Mouse (Mus musculus) stomach, embryonic 16.5 days (tissue): Measurements from ENCODE around the gene Irf2bpl. TPM values are rescaled to one million over a fixed set of nuclear protein-coding genes. Genes with fewer than 3 reads are reported as not detected.

ENCODE experiments used
- ATAC-seq: fragments of 200-750 bp; cut with Nextera tagmentation; 2 replicates; pipeline ENCODE4 v1.8.0; 2017; ENCODE audit warnings: moderate number of reproducible peaks, moderate TSS enrichment; ENCODE audit not compliant: insufficient read depth, low FRiP score
- H3K27ac ChIP-seq: fragments of 300-500 bp; sonication (generic); 2 replicates; pipeline ENCODE4 v1.5.1; 2014; ENCODE audit warnings: low read length
- H3K27me3 ChIP-seq: fragments of 300-500 bp; sonication (generic); 2 replicates; pipeline ENCODE4 v1.6.1; 2014; ENCODE audit warnings: low read length, control low read depth, mixed read lengths; ENCODE audit not compliant: control insufficient read depth, insufficient read depth
- H3K36me3 ChIP-seq: fragments of 300-500 bp; sonication (generic); 2 replicates; pipeline ENCODE4 v1.6.1; 2014; ENCODE audit warnings: low read length; ENCODE audit not compliant: control insufficient read depth, insufficient read depth
- H3K4me1 ChIP-seq: fragments of 300-500 bp; sonication (generic); 2 replicates; pipeline ENCODE4 v1.6.1; 2014; ENCODE audit warnings: low read length, control low read depth, mixed read lengths; ENCODE audit not compliant: control insufficient read depth, insufficient read depth
- H3K4me2 ChIP-seq: fragments of 300-500 bp; sonication (generic); 2 replicates; pipeline ENCODE4 v1.6.1; 2014; ENCODE audit warnings: low read depth, low read length, mixed read lengths
- H3K4me3 ChIP-seq: fragments of 300-500 bp; sonication (generic); replicated peaks from 2 replicates; pipeline ENCODE4 v1.5.1; 2014; ENCODE audit warnings: mild to moderate bottlenecking, low read length
- H3K9ac ChIP-seq: fragments of 300-500 bp; sonication (generic); 2 replicates; pipeline ENCODE4 v1.6.1; 2014; ENCODE audit warnings: low read length
- H3K9me3 ChIP-seq: fragments of 300-500 bp; sonication (generic); replicated peaks from 2 replicates; pipeline ENCODE4 v1.6.1; 2016; ENCODE audit warnings: low read length, control low read depth; ENCODE audit not compliant: control insufficient read depth
- WGBS: fragments of 180-500 bp; shearing (Covaris S2); extraction: QIAGEN DNeasy Blood & Tissue Kit; methylation state at CpG from one replicate; pipeline ENCODE4 v1.1.7; 2014; 5-methylcytosine and 5-hydroxymethylcytosine counted together
- polyA plus RNA-seq: library from polyadenylated mRNA; unstranded; fragments of >200 nt; fragmentation: Nextera tagmentation; extraction: Ambion mirVana; gene quantifications from 2 replicates; pipeline ENCODE4 v1.2.1, GENCODE M21; 2015

Irf2bpl gene
- polyA plus RNA-seq, 1 experiment from 2014 or later, result 11.7 TPM

DNA sequence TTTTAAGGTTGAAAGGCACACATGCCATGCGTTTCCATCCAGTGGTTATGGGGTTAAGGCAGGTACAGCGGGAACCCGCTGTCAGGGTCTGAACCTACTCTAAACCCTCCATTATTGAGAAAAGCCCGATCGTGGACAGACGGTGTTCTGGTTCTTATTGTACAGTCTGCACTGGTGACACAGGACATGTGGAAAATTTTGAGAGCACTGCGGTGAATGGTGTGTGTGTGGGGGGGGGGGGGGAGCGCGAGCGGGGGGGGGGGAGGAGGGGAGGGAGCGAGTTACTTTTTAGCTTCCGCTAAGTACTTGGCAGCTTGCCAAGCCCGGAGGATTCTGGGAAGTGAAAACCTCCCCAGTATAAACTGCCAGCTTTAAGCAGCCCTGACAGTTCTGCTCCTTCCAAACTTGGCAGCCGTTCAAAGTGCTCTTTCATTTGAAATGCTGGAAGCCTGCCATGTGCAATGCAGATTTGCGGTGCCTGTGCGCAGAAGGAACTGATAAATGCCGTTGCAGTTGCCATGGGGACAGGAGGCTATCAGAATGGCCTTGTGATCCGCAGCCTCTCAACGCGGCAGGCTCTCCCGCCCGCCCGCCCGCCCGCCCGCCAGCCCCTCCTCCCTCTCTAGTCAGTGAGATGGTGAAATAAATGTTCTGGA lies 9.7 kb upstream of the Irf2bpl start:
- peak; percentile 89 for ATAC-seq
- H3K4me2 ChIP-seq, result peak overlapping the region; percentile 92
- H3K4me1 ChIP-seq, result peaks cover 80% of the 10 kb centered on the region
- H3K36me3 ChIP-seq, result no peaks in the 10 kb centered on the region
- WGBS, result under 1% methylated on average over 22 of the region's 26 CpGs
- H3K9ac ChIP-seq, result peak overlapping the region; percentile 77
- H3K9me3 ChIP-seq, result no peaks in the 10 kb centered on the region
- H3K27me3 ChIP-seq, result no peaks in the 10 kb centered on the region
- peak overlapping the region; percentile 45 for H3K4me3 ChIP-seq
- H3K27ac ChIP-seq, result peak overlapping the region; percentile 100

DNA sequence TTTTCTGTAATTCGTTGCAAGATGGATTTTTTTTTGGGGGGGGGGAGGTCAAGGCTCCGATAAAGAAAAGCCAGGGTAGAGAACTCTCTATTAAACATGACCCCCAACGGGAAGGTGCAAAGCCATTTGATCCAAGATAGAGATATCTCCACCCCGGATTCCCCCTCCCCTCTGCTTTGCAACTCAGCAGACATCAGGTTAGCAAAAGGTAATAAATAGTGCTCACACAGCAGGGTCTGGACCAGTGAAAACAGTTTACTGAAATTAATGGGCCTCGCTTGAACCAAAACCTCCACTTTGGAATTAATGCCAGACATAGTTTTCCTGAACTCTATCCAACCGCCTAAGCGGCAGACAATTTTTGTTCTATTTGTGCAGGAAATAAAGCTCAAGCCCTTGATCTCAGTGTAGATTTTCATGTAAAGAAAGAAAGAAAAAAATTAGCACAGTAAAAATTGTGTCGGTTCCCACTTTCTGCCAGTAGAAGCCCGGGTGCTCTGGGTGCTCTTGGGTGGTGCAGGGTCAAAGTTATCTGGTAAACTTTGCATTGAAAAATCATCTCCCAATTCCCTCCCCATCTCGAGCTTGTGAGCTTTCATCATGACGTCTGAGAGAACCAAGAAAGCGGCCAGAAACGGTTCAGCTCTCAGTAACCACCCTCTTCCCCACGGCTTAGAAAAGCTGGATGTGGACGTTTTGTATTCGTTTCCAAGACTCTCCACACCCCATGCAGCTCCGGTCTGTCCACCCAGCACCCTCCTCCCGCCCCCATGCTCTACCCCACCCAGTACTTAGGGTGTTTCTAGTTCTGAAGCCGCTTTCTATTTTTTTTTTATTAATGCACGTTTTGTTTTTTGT lies 9.0 kb upstream of the Irf2bpl start:
- Histone ChIP-seq H3K36me3 (no peaks in the 10 kb centered on the region), H3K4me3 (peak overlapping the region; percentile 42), H3K27ac (peak overlapping the region; percentile 100), H3K4me2 (peak overlapping the region; percentile 92), H3K9me3 (no peaks in the 10 kb centered on the region), H3K9ac (peak overlapping the region; percentile 77), H3K4me1 (peaks cover 83% of the 10 kb centered on the region), H3K27me3 (no peaks in the 10 kb centered on the region)
- 1% methylated on average over 20 of the region's 20 CpGs for WGBS
- ATAC-seq, result peak; percentile 42; the same call in 1 of the 2 replicates

DNA sequence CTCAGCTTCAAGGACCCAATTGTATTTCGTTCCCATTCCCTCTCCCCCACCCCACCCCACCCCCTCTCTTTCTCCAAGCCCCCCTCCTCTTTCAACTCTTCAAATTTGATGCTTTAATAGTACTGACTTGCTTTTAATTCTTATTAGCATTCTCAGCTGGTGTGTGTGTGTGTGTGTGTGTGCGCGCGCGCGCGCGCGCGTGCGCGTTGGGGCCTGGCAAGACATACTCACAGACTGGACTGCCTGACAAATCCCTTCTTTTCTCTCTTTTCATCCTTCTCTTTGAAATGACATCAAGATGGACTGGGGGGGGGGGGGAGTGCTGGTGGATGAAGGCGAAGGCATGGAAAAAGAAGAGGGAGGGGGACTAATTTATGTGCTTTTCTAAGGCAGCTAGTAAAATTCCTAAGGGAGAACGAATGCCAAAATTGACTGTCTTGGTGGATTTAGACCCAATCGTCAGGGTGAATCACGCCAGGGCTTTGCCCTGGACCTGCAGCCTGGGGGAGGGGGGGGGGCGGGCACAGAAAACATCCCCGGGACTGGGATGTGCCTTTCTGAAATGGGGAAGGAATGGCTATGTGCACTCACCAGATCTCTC lies 8.2 kb upstream of the Irf2bpl start:
- H3K4me3 ChIP-seq, result peak overlapping the region; percentile 49
- peak overlapping the region; percentile 100 for H3K27ac ChIP-seq
- no peaks in the 10 kb centered on the region for H3K36me3 ChIP-seq
- H3K4me1 ChIP-seq, result peaks cover 83% of the 10 kb centered on the region
- H3K4me2 ChIP-seq, result peak overlapping the region; percentile 92
- H3K9ac ChIP-seq, result peak overlapping the region; percentile 77
- no peaks in the 10 kb centered on the region for H3K9me3 ChIP-seq
- H3K27me3 ChIP-seq, result no peaks in the 10 kb centered on the region
- ATAC-seq, result no peak
- WGBS, result 4% methylated on average over 18 of the region's 18 CpGs

DNA sequence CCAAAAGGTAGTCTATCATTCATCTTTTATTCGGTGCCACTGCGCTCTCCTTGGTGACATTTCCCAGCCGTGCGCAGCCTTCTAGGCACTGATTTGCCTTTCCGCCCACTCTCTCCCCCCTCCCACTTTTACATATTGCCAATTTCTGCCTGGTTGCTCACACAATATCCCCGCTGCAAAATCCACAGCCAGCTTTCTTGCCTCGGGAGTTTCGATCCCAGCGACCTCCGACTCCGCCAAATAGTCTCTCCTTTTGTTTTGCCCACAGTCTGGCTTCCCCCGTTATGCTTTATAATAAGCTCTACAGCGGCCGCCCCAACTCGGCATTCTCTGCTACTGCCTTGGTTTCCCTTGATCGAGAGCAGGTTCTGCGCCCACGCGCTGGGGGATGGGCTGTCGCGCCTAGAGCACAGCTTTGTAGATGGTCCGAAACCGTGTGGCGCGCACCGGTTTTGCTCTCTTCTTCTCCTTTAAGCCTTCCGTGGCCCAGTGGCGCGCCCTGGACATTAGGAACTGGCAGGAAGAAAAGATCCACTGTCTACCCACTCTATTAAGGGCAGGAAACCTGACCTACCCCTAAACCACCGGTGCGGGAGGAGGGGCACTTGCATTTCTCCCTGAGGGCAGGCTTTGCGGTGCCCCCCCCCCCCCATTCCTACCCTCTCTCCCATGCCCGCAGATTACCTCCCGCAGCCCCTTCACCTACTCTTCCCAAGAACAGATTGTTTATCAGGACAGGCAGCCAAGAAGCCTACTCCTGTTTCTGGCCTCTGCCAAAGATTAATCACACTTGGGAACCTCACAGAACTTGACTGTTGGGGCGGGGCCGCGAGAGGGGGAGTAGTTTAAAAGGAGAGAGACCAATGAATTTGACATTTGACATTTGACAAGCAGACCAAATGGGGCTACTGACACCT lies 7.4 kb upstream of the Irf2bpl start:
- Histone ChIP-seq H3K9ac (peak overlapping the region; percentile 77), H3K9me3 (no peaks in the 10 kb centered on the region), H3K4me3 (peak overlapping the region; percentile 49), H3K4me1 (peaks cover 81% of the 10 kb centered on the region), H3K4me2 (peak overlapping the region; percentile 92), H3K36me3 (no peaks in the 10 kb centered on the region), H3K27ac (peak overlapping the region; percentile 100), H3K27me3 (no peaks in the 10 kb centered on the region)
- no peak for ATAC-seq
- WGBS, result 5% methylated on average over 37 of the region's 37 CpGs

DNA sequence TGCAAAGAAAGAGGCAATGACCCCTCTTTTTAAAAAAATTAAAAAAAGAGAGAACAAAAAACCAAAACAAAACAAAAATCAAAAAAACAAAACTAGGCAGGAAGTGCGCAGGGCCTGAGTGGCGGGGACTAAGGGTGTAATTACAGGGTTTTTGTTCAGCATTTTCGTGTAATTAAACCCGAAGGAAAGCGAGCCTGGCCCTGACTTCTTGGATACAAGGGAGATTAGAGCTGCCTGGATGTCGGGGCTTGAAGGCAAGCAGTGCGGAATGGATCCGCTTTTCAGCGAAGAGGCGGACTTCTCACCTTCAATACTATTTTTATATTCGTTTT lies 6.8 kb upstream of the Irf2bpl start:
- no peak for ATAC-seq
- Histone ChIP-seq H3K4me1 (peaks cover 79% of the 10 kb centered on the region), H3K9ac (peak overlapping the region; percentile 77), H3K36me3 (no peaks in the 10 kb centered on the region), H3K27me3 (no peaks in the 10 kb centered on the region), H3K4me3 (peak overlapping the region; percentile 49), H3K9me3 (no peaks in the 10 kb centered on the region), H3K27ac (peak overlapping the region; percentile 100), H3K4me2 (peak overlapping the region; percentile 92)
- WGBS, result 17% methylated on average over 11 of the region's 11 CpGs

DNA sequence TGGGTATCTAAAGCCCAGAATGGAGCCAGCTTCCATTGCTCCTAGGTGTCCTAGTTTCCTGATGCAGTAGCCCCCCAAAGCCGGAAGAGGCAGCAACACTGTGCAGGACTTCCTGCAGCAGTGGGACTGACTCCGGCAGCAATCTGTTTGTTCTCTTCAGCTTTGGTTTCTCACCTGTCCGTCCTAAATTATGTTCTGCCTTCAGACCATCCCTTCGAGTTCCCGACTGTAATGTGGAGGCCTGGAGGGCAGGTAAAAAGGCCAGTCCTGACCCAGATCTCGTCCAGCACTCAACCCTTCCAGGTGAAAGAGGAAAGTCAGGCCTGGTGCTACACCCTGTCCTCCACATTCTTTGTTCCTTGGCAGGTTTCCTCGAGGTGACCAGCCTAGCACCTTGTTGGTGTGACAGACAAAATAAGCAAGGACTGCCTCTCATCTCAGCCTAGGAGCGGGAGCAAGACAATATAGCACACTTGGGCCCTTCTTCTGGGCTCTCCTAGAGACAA lies 6.3 kb upstream of the Irf2bpl start:
- peak overlapping the region; percentile 59 for H3K9ac ChIP-seq
- no peak for ATAC-seq
- H3K36me3 ChIP-seq, result no peaks in the 10 kb centered on the region
- H3K27ac ChIP-seq, result peak overlapping the region; percentile 100
- H3K27me3 ChIP-seq, result no peaks in the 10 kb centered on the region
- WGBS, result 31% methylated on average over 8 of the region's 8 CpGs
- peak overlapping the region; percentile 17; the same call in 1 of the 2 replicates for H3K4me2 ChIP-seq
- no peak overlapping the region for H3K4me3 ChIP-seq
- no peaks in the 10 kb centered on the region for H3K9me3 ChIP-seq
- H3K4me1 ChIP-seq, result peaks cover 77% of the 10 kb centered on the region

DNA sequence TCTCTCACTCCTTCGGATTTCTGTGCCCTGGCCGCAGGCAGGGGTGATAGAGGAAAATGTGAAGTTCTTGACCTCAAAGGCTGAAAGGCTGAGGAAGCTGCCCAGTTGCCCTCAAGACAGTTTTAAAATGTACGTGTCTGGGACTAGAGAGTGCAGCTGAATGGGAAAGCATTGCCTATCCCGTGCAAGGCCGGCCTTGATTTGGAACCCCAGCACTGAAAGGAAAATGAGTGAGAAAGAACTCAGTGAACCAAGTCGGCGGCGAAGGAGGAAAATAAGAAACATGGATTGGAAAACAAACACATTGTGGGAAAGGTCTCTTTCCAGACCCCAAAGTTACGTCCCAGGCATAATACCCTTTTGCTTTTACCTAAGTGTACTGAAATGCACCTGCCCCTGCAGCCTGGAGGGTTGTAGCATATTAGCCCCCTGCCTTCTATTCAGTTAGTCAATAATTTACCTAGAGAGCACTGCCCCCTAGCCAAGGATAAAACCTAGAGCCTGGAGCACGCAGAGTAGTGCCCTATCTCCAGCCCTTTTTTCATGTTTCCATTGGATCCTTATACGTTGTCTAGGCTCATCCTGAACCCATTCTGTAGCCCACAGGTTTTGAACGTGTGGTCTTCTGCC lies 5.6 kb upstream of the Irf2bpl start:
- Histone ChIP-seq H3K4me1 (peaks cover 78% of the 10 kb centered on the region), H3K27me3 (no peaks in the 10 kb centered on the region), H3K9ac (peak overlapping the region; percentile 59), H3K4me2 (0 out of 2 replicates have a peak overlapping the region, but pooled peaks have one; percentile 17), H3K36me3 (no peaks in the 10 kb centered on the region), H3K4me3 (no peak overlapping the region), H3K9me3 (no peaks in the 10 kb centered on the region), H3K27ac (peak overlapping the region; percentile 100)
- 59% methylated on average over 12 of the region's 12 CpGs for whole genome bisulfite sequencing
- ATAC-seq, result no peak

DNA sequence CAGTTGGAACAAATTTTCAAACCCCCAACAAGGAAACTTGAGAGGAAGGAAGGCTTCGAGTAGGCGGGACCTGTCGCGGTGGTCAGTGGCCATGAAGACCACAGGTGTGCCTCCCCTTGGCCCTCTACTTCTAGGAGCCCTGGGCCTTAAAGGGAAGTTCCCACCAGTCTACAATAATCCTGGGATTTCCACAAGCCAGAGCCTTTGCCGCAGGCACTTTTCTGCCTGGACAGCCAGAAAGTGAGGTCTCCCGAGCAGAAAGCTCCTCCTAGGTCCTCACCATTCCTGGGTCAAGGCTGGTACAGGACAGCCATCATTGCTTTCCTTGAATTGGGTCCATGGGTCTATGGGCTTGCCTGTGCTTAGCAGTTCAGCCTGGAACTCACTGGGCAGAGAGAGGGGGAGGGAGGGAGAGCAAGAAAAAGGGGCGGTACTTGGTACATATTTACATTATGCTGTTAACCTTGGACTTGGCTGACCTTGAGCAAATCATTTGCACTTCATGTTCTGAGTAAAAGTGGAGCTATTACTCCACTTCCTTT lies 4.6 kb upstream of the Irf2bpl start:
- Histone ChIP-seq H3K36me3 (no peaks in the 10 kb centered on the region), H3K4me1 (peaks cover 75% of the 10 kb centered on the region), H3K4me3 (peak overlapping the region; percentile 32), H3K4me2 (peak overlapping the region; percentile 66), H3K27ac (peak overlapping the region; percentile 100), H3K9ac (peak overlapping the region; percentile 71), H3K9me3 (no peaks in the 10 kb centered on the region), H3K27me3 (no peaks in the 10 kb centered on the region)
- WGBS, result 11% methylated on average over 7 of the region's 7 CpGs
- no peak for ATAC-seq
